Mouse (Mus musculus): ENCODE data around the gene Shank2. TPM values are rescaled to one million over a fixed set of nuclear protein-coding genes. Genes with fewer than 3 reads are reported as not detected.
A peak's percentile ranks its signal among the peaks of the same experiment; 100 is the strongest.

Shank2 gene
- total RNA-seq, 2 experiments from 2014 or later = 133 to 143 TPM

DNA sequence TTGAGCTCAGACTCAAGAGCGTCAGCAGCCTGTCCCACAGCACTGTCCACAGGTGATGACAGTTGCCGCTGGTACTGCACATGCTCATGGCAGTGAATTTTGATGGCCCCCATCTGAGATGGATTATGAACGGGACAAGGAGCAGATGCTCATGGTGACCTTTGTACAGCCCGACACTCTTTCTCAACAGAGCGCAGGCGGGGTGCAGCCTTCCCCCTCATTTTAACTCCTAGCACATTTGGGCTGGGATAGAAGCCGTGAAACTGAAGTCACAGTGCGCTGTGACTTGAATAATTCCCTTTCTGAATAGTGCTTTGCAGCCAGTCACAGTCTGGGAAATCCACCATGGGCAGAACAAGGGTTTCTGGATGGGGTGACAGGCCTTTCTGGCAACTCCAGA lies 152.0 kb downstream of the Shank2 start:
- DNase-seq = no peak
- intact Hi-C loops (cut with DNase I) = no loop called here

DNA sequence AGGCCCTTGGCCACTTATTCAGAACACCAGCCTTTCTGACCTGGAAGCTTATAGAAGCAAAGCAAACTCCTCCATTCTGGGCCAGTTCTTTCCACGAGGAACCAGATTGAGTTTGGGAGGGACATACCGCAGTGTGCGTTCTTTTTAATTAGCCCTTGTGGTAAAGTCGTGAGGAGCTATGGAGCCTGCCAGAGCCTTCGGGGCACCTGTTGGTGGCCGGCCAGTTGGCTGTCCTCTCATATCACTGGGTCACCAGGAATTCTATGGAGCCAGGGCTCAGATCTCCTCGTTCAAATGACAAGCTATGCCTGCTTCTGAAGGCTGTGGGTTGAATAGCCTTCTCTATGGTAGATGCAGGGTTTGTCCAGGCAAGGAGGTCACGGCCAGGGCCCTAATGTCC lies 156.2 kb downstream of the Shank2 start:
- intact Hi-C loops (cut with DNase I) = no loop called here
- no peak for DNase-seq

DNA sequence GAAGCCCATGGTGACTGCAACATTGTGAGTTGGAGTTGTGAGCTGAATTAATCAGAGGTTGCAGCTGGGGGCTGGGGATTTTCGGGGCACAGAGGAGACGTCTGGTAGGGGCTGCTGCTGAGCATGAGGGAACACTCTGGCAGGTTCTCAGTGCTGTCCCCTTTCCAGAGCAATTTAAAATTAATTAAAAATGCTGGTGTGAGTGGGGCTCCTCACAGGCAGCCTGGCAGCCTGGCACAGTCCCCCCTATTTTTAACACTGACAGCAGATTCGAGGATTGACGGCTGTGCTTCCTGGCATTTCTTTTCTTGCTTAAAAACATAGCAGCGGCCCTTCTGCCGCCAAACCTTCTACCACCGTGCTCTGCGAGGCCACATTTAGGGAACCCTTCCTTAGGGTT lies 157.8 kb downstream of the Shank2 start:
- intact Hi-C loops (cut with DNase I) = no loop called here
- DNase-seq = no peak

DNA sequence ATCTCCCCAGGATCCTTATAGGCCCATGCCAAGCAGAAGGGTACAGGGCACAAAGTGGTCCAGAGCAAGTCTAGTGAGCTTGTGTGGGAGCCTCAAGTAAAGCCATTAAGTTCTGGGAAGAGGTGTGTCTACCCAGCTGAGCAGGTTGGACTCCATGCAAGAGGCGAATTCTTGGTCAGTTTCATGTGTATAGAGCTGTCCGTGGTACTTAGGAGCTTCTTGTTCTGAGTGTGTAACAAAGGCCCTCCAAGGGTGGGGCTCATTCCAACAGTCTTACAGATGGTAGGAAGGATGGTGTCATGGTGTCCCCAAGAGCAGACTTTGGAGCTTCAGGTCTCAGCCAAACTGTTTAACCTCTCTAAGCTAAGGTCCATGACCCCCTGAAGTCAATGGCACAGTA lies 158.3 kb downstream of the Shank2 start:
- intact Hi-C loops (cut with DNase I) = no loop called here
- no peak for DNase-seq

DNA sequence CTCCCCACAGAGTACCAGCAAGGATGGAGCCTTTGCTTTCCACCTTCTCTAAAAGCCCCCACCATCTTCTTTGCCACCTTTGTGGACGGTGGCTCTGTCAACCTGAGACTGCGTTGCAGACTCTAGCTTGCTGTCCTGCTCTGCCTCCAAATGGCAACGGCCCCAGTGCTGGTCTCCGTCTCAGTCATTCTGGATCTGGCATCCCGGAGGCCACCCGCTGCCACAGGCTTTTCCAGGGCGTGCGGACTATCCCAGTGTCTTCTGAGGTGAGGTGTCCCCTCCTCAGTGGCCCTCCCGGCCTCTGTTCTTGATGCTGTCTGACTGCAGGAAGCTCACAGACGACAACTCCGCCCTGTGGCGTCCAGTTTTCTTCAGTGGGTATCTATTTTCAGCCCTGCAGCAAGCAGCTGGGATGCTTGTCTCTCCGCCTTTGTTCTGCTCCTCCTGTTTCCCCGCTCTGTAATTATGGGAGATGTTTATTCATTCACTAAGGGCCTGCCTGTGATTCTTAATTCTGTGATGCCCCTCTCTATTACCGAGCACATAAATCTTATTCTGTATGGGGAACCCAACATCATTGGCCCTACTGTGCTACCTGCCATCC lies 159.0 kb downstream of the Shank2 start:
- DNase-seq = no peak
- intact Hi-C loops (cut with DNase I) = no loop called here

DNA sequence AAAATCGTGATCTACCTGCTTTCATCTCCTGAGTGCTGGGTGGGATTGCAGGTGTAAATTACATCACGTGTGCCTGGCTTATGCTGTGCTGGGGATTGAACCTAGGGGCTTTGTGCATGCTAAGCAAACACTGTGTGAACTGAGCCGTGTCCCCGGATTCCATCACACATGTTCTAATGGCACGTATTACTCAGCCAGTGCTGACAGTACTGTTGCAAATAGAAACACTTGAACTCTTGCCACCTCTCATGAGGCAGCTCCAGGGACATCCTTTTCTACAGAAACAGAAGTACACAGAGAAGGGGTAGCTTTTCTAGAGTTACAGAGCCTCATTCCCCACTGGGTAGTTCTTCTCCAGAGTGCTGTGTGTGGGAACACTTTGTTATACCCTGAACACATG lies 168.5 kb downstream of the Shank2 start:
- intact Hi-C loops (cut with DNase I) = no loop called here
- DNase-seq = no peak

DNA sequence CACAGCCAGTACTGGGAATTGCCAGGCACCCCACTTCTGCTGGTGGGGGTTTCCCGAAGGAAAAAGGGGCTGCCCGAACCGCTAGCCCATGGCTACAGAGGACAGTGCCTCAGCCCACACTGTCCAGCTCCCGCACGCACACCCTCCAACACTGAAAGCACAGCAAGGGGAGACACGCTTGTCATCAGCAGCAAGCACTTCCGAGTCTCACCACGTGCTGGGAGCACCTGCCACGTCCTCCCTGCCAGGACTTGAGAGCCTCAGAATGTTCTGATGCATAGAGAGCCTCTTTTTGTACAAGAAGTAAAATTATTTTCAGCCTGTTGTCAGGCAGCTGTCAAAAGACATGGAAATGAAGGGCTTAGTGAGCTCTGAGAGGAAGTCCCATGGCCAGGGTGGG lies 169.0 kb downstream of the Shank2 start:
- intact Hi-C loops (cut with DNase I) = no loop called here

DNA sequence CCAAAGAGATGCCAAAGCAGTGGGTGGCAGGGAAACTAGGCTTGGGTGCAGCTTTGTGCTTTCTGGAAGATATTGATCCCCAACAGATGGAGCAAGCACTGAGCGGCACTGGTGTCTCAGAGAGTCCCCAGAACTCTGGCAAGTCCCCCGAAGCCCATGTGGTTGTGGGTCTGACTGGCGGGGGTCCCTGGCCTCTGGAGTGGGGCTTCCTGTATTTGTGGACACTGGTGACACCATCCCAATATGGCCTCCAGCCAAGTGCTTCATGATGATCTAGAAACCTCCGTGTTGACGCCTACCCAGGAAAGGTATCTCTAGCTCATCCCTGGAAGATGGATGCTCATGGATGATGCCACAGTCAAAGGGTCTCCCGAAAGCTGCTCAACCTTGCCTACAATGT lies 172.1 kb downstream of the Shank2 start:
- no peak for DNase-seq
- intact Hi-C loops (cut with DNase I) = no loop called here

More for the DNA sequence above, 169.0 kb downstream of the Shank2 start:
- no peak for DNase-seq

DNA sequence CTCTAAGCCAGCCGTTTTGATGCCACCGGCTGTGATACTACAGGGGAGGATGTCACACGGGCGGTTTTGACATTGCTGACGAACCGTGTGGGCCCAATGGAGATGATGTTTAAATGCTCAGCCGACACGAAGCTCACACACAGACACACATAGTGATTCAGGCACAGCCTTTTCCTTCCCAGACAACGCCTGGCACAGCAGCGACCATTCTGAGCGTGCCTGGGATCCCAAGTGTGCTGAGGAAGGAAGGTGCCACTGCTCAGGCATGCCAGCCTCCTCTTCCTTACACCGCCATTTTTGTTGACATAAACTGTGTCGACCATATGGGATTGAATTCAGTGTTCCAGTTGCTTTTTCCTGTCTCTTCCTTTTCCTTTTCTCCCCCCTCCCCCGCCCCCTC lies 172.6 kb downstream of the Shank2 start:
- intact Hi-C loops (cut with DNase I) = no loop called here
- DNase-seq = no peak

DNA sequence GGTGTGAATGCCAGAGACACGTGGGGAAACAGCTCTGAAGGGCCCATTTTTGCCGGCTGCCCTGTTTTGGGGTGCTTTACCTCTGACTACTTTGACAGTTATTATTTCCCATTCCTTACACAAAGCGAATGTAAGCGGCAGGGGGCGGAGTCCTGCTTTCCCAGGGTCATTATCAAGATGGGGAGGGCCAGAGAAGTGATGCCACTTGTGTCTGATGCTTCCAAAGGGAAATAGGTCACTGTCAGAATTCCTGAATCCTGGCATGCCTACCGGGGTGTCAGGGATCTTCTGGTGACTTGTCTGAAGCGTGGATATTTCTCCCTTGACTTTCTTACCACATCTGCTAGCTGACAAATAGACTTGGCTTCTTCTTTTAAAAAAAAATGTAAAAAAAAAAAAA lies 173.3 kb downstream of the Shank2 start:
- DNase-seq = no peak
- intact Hi-C loops (cut with DNase I) = loop anchor here (5.0 kb wide), 1 partner anchor 68 kb away; no protein-coding TSS in a partner anchor

DNA sequence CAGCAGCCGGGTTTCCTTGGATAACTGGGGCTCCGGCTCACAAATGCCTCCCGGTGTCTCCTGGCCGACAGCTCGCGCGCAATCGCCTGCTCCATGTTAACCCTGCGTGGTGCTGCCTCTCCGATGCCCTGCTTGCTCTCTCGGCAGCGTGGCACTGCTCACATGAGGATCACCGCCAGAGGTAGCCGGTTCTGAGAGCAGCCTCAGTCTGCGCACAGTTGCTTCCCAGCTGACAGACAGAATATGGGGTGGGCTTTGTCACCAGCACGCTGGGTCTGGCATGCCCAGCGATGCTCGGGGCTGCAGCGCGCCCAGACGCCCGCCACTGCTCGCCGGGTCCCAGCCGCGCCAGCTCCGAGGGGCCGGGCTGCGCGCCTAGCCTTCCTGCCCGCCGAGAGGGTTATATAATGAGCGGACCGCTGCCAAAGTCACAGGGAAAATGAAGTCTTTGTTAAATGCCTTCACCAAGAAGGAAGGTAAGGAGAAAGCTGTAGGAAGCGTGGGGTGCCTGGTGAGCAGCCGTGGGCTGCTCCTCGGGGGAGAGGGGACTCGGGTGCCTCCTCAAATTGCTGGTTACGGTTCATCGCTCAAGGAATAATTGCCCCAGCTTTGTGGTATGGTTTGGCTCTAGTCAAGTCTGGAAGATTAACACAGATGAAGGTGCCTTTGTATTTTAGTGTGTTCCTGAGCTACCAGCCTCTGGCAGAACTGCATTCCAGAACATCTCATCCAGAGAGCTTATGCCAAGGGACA lies 173.9 kb downstream of the Shank2 start:
- intact Hi-C loops (cut with DNase I) = loop anchor here (5.0 kb wide), 1 partner anchor 68 kb away; no protein-coding TSS in a partner anchor
- peak; percentile 54 for DNase-seq

DNA sequence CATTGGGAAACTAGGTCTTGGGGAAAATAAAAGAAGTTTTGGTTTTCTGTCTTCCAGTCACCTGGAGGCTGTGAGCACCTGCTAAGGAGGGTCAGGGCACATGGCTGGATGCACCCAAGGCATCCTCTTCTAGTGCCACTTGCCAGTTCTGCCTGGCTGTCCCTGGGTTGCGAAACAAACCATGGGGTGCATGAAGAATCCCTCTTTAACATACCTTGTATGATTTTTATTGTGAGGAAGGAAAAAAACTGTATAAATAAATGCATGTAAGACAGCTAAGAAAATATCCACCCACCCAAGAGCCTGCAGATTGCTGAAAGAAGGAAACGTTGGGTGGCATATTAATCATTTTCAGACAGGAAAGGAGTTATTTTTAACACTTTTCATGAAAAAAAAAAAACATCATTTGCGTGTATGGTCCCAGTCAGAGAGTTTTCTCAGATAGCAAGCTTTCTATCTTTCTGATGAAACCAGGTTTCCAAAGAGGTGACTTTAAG lies 174.6 kb downstream of the Shank2 start:
- intact Hi-C loops (cut with DNase I) = loop anchor here (5.0 kb wide), 1 partner anchor 69 kb away; no protein-coding TSS in a partner anchor
- DNase-seq = no peak

DNA sequence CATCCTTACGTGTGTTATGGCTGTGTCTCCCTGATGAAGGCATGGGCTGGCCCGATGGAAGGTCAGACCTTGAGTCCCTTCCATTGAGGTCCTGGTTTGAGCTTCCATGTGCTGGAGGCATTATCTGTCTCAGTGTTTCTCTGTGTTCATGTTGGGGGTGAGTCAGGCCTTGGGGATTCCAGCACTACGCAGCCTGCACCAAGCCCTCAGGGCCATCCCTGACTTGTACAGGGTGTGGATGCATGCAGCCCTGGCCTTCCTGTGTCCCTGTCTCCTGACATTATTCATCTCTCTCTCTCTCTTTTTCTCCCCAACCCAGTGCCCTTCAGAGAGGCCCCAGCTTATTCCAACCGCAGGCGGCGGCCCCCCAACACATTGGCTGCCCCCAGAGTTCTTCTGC lies 177.7 kb downstream of the Shank2 start:
- no peak for DNase-seq
- intact Hi-C loops (cut with DNase I) = loop anchor here (5.0 kb wide), 1 partner anchor 72 kb away; no protein-coding TSS in a partner anchor

DNA sequence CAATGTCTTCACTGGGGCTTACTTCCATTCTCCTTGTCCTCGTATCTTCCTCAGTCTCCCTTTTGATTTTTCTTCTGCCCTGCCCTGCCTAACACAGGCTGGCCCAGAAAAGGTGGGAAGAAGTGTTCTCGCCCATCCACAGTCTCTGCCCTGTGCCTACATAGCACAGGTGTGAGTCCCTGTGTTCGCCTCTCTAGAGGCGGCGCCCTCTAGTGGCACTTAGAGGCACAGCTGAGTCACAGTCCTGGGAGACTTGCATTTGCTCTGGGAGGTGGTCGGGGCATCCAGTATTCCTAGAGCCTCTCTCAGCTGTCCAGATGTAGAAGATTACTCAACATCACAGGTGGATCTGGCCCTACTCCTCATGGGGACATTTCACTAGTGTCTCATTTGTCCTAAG lies 179.2 kb downstream of the Shank2 start:
- intact Hi-C loops (cut with DNase I) = loop anchor here (5.0 kb wide), 1 partner anchor 99 kb away; no protein-coding TSS in a partner anchor
- peak; percentile 67 for DNase-seq

DNA sequence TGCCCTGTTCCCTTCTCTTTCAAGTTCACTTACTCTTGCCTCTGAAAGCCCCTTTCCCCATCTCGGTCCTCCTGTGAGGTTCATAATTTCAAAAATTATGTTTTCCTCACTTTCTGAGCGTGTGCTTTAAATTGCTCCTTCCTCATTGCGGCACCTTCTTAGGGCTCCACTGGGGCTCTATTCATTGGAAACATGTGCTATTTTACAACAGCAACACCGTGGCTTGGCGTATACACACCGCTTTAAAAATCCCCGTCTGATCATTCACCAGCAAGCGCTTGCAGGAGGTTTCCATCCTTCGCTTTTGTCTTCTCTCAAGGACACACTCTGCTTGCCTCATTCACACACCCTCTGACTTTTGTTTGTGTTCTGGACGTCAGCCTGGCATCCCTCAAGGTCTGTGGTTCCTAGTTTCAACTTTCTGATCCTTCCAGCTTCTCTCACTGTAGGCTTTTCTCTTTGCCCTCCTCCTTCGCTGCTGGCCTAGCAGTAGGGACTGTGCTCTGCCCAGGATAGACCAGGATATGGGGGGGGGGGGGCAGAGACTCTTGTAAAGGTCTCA lies 186.2 kb downstream of the Shank2 start:
- DNase-seq = no peak
- intact Hi-C loops (cut with DNase I) = no loop called here

DNA sequence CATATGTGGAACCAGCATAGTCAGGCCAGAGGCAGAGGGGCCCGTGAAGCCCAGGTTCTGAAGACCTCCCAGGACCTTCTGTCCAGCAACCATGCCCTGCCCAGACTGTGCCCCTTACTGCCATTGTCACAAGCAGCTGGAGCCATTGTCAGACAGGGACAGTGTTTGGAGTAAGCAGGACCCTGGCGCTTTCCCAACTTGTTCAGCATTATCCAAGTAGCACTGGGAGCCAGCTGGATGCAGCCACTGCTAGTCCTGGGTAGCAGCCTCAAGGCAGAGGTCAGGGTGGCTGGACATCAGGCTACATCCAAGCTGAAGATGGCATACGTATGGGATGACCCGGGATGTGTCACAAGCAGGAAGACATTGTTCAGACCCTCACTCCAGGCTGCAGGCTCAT lies 187.7 kb downstream of the Shank2 start:
- DNase-seq = peak; percentile 24
- intact Hi-C loops (cut with DNase I) = no loop called here

DNA sequence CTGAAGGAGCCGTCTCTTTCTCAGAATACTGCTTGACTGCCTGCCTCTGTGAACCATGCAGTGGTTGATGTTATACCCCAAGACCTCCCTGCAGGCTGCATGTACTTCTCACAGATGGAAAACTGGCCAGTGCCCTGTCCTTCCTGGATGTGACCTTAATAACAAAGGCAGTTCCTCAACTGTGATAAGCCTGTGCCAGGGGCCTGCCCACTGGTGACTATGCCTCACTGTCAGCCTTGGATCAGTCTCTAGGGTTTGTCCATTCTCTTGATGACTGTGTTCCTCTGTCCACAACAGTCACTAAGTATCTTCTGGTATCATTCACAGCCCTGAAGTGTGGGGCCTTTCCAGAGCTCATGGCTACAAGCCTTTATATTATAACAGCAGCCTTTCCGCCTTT lies 196.8 kb downstream of the Shank2 start:
- DNase-seq = no peak
- intact Hi-C loops (cut with DNase I) = no loop called here

DNA sequence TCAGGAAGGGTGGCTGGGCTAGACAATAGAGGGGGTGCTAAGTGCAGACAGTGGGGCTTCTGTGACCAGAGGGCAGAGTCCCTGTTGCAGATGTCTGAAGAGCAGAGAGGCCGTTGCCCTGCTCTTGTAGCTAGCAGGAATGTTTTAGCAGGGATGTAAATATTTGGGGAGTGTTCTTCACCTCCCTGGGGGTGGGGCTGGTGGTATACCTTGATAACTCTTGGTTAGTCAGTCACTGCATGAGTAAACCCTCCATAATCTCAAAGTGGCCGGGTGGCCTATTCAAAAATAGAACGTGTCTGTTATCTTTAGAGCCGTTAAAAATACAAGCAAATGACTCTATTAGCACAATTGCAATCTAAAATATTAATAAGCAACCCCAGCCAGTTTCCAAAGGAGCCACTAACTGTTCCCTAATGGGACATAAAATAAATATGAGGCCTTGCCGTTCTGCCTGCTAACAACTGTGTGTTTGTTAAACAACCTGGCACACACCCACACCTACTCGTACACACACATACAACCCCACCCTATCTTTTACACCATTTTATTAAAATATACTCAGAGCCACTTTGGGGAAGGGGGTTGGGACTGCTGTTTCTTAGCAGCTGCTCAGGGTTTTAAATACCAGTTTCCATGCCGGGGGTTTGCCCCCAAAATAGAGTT lies 200.4 kb downstream of the Shank2 start:
- intact Hi-C loops (cut with DNase I) = no loop called here

DNA sequence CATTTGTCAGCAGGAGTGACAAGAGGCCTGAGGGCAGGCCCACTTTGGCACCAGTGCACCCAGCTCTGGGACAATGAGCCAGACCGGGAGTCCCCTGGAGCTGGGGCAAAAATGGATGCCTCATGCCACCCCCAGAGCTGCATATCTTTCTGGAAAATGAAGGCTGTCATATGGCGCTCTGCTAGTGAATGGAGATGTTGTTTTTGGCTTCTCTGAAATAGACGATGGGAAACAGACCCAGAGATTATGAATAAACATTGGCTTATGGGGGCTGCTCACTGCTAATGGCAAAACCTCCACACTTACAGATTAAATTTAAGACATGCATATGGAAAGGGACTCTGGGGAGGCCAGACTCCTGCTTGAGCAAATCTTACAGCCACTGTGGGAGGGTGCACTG lies 202.6 kb downstream of the Shank2 start:
- DNase-seq = no peak
- intact Hi-C loops (cut with DNase I) = no loop called here

More for the DNA sequence above, 200.4 kb downstream of the Shank2 start:
- no peak for DNase-seq

DNA sequence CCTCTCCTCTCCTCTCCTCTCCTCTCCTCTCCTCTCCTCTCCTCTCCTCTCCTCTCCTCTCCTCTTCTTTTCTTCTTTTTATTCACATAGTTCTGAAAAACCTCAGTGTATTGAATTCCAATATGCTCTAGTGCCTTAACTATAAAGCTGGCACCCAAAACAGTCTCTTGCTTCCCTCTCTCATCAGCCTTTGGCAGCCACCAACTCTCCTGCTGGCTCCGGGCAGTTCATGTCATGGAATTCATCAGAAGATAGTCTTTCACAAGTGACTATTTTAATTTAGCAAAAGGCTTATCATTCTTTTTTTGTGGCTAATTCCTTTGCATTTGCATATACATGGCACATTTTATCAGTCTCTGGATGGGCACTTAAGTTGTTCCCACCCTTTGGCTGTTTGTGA lies 203.4 kb downstream of the Shank2 start:
- intact Hi-C loops (cut with DNase I) = no loop called here

DNA sequence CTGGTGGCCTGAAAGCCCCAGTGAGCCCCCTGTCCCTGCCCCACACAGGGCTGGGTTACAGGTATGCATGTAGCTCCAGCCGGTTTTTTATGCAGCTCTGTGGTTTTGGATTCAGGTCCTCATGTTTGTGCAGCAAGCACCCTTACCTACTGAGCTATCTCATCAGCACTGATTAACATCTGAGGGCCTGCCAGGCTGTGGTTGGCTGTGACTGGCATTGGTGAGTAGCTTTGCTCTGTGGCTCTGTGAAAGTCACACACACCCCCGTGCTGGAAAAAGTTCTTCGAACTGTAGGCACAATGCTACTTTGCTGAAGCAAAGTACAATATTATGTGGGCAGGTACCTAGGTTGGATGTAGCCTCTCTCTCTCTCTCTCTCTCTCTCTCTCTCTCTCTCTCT lies 204.1 kb downstream of the Shank2 start:
- intact Hi-C loops (cut with DNase I) = no loop called here
- DNase-seq = no peak

More for the DNA sequence above, 203.4 kb downstream of the Shank2 start:
- DNase-seq = peak; percentile 18
